Mouse (Mus musculus): Measurements from ENCODE around the gene Sh3glb2.

The Sh3glb2 gene

GRCm38 (mm10) chr2:30379307-30379706 is 20.2 kb upstream of the Sh3glb2 start:
- no peak for DNase-seq

GRCm38 (mm10) chr2:30377721-30378120 is 18.6 kb upstream of the Sh3glb2 start:
- DNase-seq: peak; percentile 31

DNA sequence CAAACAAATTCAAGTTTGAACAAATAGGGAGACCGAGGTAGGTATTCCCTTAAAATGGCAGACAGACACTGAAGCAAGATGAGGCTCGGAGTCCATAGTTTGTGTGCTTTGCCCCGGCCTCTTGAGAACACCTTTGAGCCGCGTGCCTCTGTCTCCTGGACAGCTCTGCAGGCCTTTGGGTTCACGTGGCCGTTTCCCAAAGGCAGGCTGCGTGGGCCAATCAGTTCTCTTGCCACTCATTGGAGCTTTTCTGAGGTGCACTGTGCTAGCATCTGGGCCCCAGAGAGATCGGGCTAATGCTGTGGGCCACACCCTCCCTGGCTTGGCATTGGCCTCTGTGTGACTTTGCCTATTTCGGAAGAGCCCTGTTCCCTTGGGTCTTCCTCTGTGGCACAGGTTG is 16.8 kb upstream of the Sh3glb2 start:
- DNase-seq: no peak

DNA sequence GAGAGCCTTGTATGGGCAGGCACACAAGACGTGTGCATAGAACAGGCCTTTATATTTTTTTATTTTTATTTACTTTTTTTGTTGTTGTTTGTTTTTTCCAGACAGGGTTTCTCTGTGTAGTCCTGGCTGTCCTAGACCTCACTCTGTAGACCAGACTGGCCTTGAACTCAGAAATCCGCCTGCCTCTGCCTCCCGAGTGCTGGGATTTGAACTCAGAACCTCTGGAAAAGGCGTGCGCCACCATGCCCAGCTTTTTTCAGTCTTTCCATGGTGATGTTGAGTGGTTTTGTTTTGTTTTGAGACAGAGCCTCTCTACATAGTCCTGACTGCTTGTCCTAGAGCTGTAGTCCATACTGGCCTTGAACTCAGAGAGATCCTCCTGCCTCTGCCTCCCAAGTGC is 13.6 kb upstream of the Sh3glb2 start:
- DNase-seq: no peak

- no peak for DNase-seq
These were observed 12.4 kb upstream of the Sh3glb2 start for GRCm38 (mm10) chr2:30371544-30371943.

DNA sequence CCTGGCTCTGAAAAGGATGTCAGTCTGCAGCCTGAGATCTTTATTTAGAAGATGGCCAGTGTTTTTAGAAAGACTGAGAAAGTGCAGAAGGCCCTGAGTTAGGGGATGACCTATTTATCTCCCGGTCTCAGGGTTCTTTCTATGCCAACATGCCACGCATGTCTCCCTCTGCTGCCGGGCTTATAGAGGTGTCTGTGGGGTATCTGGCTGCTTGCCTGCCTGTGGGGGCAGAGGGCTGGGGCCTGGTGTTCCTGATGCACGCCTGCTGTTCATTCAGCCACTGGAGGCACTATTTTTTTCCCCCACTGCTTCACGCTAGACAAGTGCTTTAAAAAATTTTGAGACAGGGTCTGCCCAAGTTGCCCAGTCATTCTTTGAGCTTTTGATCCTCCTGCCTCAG is 7.1 kb upstream of the Sh3glb2 start:
- DNase-seq: no peak

GRCm38 (mm10) chr2:30365281-30366069 is 6.3 kb upstream of the Sh3glb2 start:
- no peak for DNase-seq

DNA sequence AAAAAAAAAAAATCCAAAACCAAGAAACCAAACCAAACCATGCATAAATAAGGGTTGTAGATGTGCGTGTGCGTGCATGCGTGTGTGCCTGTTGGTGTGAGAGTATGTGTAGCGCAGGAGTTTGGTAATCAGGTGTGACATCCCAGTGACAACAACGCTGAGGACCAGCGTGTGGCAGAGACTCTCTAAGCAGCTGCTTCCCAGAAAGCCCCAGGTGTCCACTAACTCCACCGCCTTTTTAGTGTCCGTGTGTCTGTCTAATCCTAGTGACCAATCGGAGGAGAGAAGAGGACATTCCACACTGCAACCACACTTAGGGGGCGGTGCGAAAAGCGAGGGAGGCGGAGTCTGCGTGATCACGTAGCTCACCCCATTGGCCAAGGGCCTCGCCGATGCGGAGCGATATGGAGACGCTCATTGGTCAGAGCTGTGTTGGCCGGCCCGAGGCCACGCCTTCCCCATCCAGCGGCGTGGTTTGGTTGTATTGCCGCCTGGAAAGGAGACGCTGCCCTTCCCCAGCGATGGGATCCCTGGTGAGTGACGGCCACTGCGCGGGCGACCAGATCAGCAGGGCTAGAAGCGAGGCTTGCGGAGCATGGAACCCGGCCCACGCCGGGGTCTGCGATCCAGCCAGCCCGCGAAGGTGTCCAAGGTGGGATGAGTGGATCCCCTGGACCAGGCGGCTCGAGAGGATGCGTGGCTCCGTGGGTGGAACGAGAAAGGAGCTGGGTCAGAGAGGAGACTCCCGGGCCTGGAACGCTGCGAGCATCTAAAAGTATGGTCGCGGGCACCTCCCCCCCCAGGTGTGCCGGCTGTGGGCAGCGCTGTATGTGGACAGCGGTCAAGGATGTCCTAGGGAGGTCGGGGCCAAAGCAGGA is 4.9 kb upstream of the Sh3glb2 start, which contains the start of gene Miga2:
Gene Miga2 (plus strand): TSS at position 461 of the 878 bp plus-strand sequence.
- DNase-seq: peak; percentile 99

DNA sequence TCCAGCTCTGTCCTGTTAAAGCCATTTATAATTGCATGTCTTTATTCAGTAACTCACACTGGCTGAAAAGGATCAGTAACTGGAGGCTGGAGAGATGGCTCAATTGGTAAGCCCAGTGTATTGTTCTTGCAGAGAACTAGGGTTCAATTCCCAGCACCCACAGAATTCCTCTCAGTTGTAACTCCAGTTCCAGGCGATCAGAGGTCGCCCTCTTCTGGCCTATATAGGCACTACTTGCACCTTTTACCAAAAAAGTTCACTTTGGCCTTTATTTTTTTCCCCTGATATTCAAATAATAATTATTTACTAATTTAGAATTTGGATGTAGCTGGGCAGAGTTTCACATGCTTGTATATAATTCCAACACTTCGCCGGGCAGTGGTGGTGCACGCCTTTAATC is 3.7 kb upstream of the Sh3glb2 start:
- DNase-seq: no peak

- no peak for DNase-seq
These were observed 1.5 kb upstream of the Sh3glb2 start for GRCm38 (mm10) chr2:30360626-30361025.

DNA sequence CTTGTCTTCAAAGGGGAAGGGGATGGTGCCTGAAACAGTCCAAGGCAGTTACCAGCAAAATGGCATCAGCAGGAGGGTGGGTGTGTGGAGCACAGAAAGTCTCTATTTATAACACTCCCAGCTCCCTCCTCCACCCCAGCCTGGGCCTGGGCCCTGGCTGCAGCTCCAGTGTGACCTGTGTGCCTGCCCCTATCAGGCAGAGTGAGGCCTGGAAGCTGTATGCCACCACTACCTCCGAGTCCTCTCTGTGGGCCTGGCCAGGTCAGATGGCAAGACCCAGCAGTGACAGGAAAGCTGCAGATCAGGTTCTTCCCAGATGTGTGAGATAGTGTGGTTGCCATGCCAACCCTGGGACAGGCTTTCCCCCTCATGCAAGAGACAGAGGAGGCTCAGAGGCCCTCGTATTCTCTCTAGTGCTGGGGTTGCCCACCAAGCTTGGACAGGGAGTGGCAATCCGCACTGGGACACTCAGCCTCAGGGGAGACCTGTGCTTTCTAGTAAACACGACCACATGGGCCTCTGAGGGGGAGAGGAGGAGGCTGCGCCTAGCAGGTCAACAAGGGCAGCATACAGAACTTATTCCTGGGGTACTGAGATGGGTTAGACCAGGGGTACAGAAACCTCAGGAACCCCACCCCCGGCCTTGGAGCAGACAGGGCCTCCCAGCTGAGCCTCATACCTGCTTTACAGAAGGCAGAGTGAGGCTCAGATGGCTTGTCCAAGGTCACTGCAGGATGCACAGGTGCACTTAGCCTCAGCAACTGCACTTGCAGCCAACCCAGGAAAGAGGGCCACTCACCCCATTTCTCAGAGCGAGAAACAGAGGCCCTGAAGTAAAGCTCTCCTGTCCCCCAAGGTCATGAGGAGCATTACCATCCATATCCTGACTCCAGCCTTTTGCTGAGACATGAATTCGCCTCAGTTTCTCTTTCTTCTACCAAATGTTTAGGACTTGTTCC is 1.3 kb downstream of the Sh3glb2 start:
- DNase-seq: peak; percentile 75

DNA sequence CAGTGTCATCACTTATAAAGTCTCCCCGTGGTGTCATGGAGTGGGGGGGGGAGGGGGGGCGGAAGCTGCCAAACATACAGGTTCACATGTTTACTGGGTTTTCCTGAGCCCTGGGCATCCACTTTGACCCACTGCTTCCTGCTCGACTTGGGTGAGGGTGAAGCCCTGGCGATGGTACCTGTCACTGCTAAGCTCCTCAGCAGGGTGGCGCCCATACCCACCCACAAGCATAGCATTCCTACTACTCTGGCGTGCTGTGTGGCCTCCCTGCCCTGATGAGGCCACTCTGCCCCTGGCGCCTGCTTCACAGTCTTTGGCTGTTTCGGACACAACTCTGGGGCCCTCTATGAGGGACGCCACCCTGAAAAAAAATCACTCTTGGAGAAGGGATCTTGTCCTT is 2.2 kb downstream of the Sh3glb2 start:
- DNase-seq: no peak

DNA sequence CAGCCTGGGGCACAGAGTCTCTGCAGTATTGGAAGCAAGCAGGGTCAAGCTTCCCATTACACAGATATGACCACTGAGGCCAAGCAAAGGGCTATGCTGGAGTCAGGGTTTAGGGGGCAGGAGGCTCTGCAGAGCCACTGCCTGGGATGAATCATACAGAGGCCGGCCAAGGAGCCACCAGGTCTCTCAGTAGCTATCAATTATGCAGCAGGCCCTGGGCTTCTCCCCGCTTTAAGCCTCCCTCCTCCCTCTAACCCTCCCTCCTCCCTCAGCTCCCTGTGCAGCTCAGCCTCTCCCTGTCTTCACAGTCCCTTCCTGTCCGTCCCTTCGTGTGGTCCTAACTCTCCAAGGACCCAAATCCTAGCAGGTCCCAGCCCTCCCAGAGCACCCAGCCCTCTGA is 2.9 kb downstream of the Sh3glb2 start:
- DNase-seq: no peak

- peak; percentile 87 for DNase-seq
These were observed 3.3 kb downstream of the Sh3glb2 start for GRCm38 (mm10) chr2:30355861-30356260.

DNA sequence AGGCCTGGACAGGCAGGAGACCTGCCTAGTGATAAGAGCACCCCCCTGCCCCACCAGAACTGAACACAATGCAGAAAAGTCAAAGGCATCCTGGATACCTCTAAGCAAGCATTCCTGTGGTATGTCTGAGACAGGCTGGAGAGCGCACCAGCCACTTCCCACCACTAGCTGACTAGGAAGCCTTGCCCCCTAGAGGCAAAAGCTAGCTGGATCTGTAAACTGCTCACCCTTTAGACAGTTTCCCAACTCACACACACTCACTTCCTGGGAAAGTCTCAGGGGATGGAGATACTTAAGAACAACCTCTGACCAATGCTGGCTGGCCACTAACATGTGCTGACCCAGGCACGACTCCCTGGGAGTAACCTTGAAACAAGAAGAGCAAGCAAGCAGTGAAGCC is 8.0 kb downstream of the Sh3glb2 start:
- no peak for DNase-seq

- DNase-seq: no peak
These were observed 9.9 kb downstream of the Sh3glb2 start for GRCm38 (mm10) chr2:30349196-30349595.

GRCm38 (mm10) chr2:30345971-30346676 is 13.0 kb downstream of the Sh3glb2 start:
- DNase-seq: no peak

GRCm38 (mm10) chr2:30343601-30344137 is 15.5 kb downstream of the Sh3glb2 start:
- peak; percentile 74 for DNase-seq

DNA sequence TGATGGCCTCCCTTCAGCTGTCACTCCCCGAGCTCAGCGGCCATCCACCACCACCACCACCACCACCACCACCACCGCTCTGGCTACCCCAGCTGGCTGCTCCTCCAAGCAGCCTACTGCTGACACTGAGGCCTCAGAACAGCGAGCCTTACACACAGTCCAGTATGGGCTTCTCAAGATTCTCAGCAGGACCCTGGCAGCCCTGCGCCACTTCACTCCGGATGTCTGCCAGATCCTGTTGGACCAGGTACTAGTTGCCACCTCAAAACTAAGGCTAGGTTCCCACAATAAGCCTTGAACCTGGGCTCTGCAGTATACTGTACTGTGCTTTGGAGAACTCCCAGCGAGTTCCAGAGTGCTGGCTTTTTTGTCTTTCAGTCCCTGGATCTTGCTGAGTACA is 16.6 kb downstream of the Sh3glb2 start:
- peak; percentile 78 for DNase-seq

GRCm38 (mm10) chr2:30342061-30342460 is 17.1 kb downstream of the Sh3glb2 start:
- DNase-seq: no peak

DNA sequence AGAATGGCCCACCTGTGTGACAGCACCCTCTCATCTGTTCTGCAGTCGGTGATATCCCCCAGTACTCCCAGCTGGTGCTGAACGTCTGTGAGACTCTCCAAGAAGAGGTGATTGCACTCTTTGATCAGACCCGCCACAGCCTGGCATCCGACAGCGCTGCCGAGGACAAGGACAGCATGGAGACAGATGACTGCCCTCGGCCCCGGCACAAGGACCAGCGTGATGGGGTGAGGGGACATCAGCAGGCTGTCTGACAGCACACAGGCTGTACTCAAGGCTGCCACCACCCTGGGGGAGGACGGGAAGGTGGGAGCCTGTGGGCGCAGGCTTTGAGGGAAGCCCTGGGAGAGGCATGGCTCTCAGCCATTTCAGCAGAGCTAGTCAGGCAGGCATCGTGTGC is 22.0 kb downstream of the Sh3glb2 start:
- DNase-seq: peak; percentile 52

All from cerebellum, adult 11-12 months (tissue).